Comparison of ENCODE assay signal across 21 mouse cellular contexts in genomic region chr5:124082447-124082846, GRCm38 (mm10). TPM values are rescaled to one million over a fixed set of nuclear protein-coding genes. Genes with fewer than 3 reads are reported as not detected.
DNase-seq lines count a peak whose midpoint lies in the region; ATAC-seq and TF ChIP-seq lines count a peak whose summit lies in the region.
"Had no signal": no experiment of that assay in that cellular context is flagged by ENCODE, and none has a peak within 500 bp of the region (broad histone marks: within the 10 kb centered on the region; RNA-seq: fewer than 3 reads in every experiment).

No protein-coding gene starts in this region.

- TF ChIP-seq CTCF in lung, postnatal 0 days (IDR thresholded peaks at IDR 0.05), result peak; percentile 64
- peak; percentile 1 for TF ChIP-seq CTCF in ES-Bruce4 (IDR thresholded peaks at IDR 0.05; ENCODE audit: low read depth, low read length)

- no peak overlapping the region for H3K27ac ChIP-seq in hindbrain, embryonic 13.5 days
- no peak overlapping the region for H3K27ac ChIP-seq in hindbrain, embryonic 16.5 days (ENCODE audit: low read depth, low read length)
- H3K27ac ChIP-seq in lung, postnatal 0 days (ENCODE audit: low read length), result no peak overlapping the region
- no peak overlapping the region for H3K27ac ChIP-seq in ES-Bruce4 (ENCODE audit: insufficient read depth, low read length)
- H3K27ac ChIP-seq: embryonic facial prominence, embryonic 13.5 days; forebrain, embryonic 15.5 days; left cerebral cortex, adult 2 months; liver, embryonic 13.5 days; neural tube, embryonic 13.5 days had no signal

- H3K4me1 ChIP-seq in hindbrain, embryonic 13.5 days (replicated peaks), result peaks cover 29% of the 10 kb centered on the region
- H3K4me1 ChIP-seq in hindbrain, embryonic 16.5 days (ENCODE audit: control insufficient read depth, insufficient read depth, low read depth, low read length), result no peaks in the 10 kb centered on the region; the same call in none of the 2 replicates
- no peaks in the 10 kb centered on the region for H3K4me1 ChIP-seq in lung, postnatal 0 days (ENCODE audit: insufficient read depth, low read depth, low read length)
- no peaks in the 10 kb centered on the region for H3K4me1 ChIP-seq in ES-Bruce4 (ENCODE audit: control insufficient read depth, insufficient read depth, low read length)

- TF ChIP-seq POLR2A in ES-Bruce4 (IDR thresholded peaks at IDR 0.05; ENCODE audit: insufficient read depth, low read length), result no peak

- no peak for ATAC-seq in hindbrain, embryonic 13.5 days (ENCODE audit: low FRiP score)
- no peak for ATAC-seq in hindbrain, embryonic 16.5 days
- peak; percentile 32 for ATAC-seq in lung, postnatal 0 days
- ATAC-seq: forebrain, embryonic 15.5 days had no signal

- H3K4me3 ChIP-seq in hindbrain, embryonic 13.5 days, result no peak overlapping the region
- H3K4me3 ChIP-seq in hindbrain, embryonic 16.5 days (ENCODE audit: low read length), result no peak overlapping the region
- no peak overlapping the region for H3K4me3 ChIP-seq in lung, postnatal 0 days (ENCODE audit: low read depth, low read length)
- H3K4me3 ChIP-seq in ES-Bruce4 (ENCODE audit: low read depth, low read length), result no peak overlapping the region
- H3K4me3 ChIP-seq: embryonic facial prominence, embryonic 13.5 days; forebrain, embryonic 15.5 days; left cerebral cortex, adult 2 months; liver, embryonic 13.5 days; neural tube, embryonic 13.5 days had no signal

- H3K9me3 ChIP-seq in hindbrain, embryonic 13.5 days, result no peaks in the 10 kb centered on the region
- no peaks in the 10 kb centered on the region for H3K9me3 ChIP-seq in hindbrain, embryonic 16.5 days (ENCODE audit: control insufficient read depth, low read length)
- no peaks in the 10 kb centered on the region for H3K9me3 ChIP-seq in lung, postnatal 0 days (ENCODE audit: low read length)
- no peaks in the 10 kb centered on the region for H3K9me3 ChIP-seq in ES-Bruce4 (replicated peaks; ENCODE audit: control insufficient read depth, insufficient read depth, low read length, poor library complexity, severe bottlenecking)
- H3K9me3 ChIP-seq: embryonic facial prominence, embryonic 13.5 days; forebrain, embryonic 15.5 days; liver, embryonic 13.5 days; neural tube, embryonic 13.5 days had no signal

- DNase-seq in lung, postnatal 0 days (ENCODE audit: low spot score), result no peak
- no peak for DNase-seq in lung, postnatal 14 days
- DNase-seq in natural killer cell, adult 2 months (ENCODE audit: low spot score in 2 of 2), result peak; percentile 26 to 50
- DNase-seq in cerebellum, adult 11 months, result no peak
- DNase-seq: adrenal gland, postnatal 14 days; cerebellum, postnatal 10 days; gastrocnemius, postnatal 36 days; heart, postnatal 36 days; kidney, adult 2 months; kidney, postnatal 25 days; liver, embryonic 13.5 days; right cerebral cortex, adult 18-20 months; thymus, postnatal 14 days had no signal

- H3K9ac ChIP-seq in hindbrain, embryonic 13.5 days, result peak overlapping the region; percentile 29; the same call in 1 of the 2 replicates
- H3K9ac ChIP-seq in hindbrain, embryonic 16.5 days (ENCODE audit: low read depth, low read length), result no peak overlapping the region
- H3K9ac ChIP-seq in lung, postnatal 0 days (replicated peaks; ENCODE audit: low read depth), result no peak overlapping the region
- H3K9ac ChIP-seq in ES-Bruce4 (ENCODE audit: low read depth, poor library complexity, severe bottlenecking), result no peak overlapping the region
- H3K9ac ChIP-seq: embryonic facial prominence, embryonic 13.5 days; forebrain, embryonic 15.5 days; liver, embryonic 13.5 days; neural tube, embryonic 13.5 days had no signal

- no peak for TF ChIP-seq EP300 in lung, postnatal 0 days (IDR thresholded peaks at IDR 0.05)
- no peak for TF ChIP-seq EP300 in ES-Bruce4 (IDR thresholded peaks at IDR 0.05; ENCODE audit: insufficient read depth, low read depth, low read length)

- no peak overlapping the region for H3K4me2 ChIP-seq in hindbrain, embryonic 13.5 days
- no peak overlapping the region for H3K4me2 ChIP-seq in hindbrain, embryonic 16.5 days (ENCODE audit: low read length)
- H3K4me2 ChIP-seq in lung, postnatal 0 days (replicated peaks; ENCODE audit: low read depth, low read length), result no peak overlapping the region
- H3K4me2 ChIP-seq: embryonic facial prominence, embryonic 13.5 days; forebrain, embryonic 15.5 days; liver, embryonic 13.5 days; midbrain, embryonic 11.5 days; neural tube, embryonic 13.5 days had no signal

- H3K27me3 ChIP-seq in hindbrain, embryonic 13.5 days, result 0 out of 2 replicates have a peak, but pooled peaks cover 7% of the 10 kb centered on the region
- H3K27me3 ChIP-seq in hindbrain, embryonic 16.5 days (replicated peaks; ENCODE audit: control insufficient read depth, insufficient read depth, low read length), result no peaks in the 10 kb centered on the region
- no peaks in the 10 kb centered on the region for H3K27me3 ChIP-seq in lung, postnatal 0 days (replicated peaks; ENCODE audit: insufficient read depth, low read length)
- H3K27me3 ChIP-seq in ES-Bruce4 (ENCODE audit: control insufficient read depth, insufficient read depth, low read length, poor library complexity, severe bottlenecking), result no peaks in the 10 kb centered on the region
- H3K27me3 ChIP-seq: embryonic facial prominence, embryonic 13.5 days; forebrain, embryonic 15.5 days; liver, embryonic 13.5 days had no signal

- WGBS in hindbrain, embryonic 13.5 days, result 85% methylated on average over 10 of the region's 10 CpGs
- WGBS in hindbrain, embryonic 16.5 days, result 88% methylated on average over 10 of the region's 10 CpGs
- 54% methylated on average over 10 of the region's 10 CpGs for WGBS in lung, postnatal 0 days

- no peaks in the 10 kb centered on the region for H3K36me3 ChIP-seq in hindbrain, embryonic 13.5 days
- no peaks in the 10 kb centered on the region for H3K36me3 ChIP-seq in hindbrain, embryonic 16.5 days (ENCODE audit: control insufficient read depth, insufficient read depth, low read length)
- H3K36me3 ChIP-seq in lung, postnatal 0 days (ENCODE audit: insufficient read depth, low read length), result no peaks in the 10 kb centered on the region
- H3K36me3 ChIP-seq in ES-Bruce4 (ENCODE audit: control insufficient read depth, insufficient read depth, low read length, poor library complexity, severe bottlenecking), result no peaks in the 10 kb centered on the region
- H3K36me3 ChIP-seq: embryonic facial prominence, embryonic 13.5 days; forebrain, embryonic 15.5 days; liver, embryonic 13.5 days; neural tube, embryonic 13.5 days had no signal

RNA-seq across cellular contexts. Expression of gene Abcb9, which starts 13.2 kb away (rescaled TPM):
- polyA plus RNA-seq in hindbrain, embryonic 13.5 days (2015; fragmentation: Nextera tagmentation; extraction: Ambion mirVana), result 7.1 and 8.3 TPM in 2 replicates
- 27.2 and 28.1 TPM in 2 replicates for polyA plus RNA-seq in hindbrain, embryonic 16.5 days (2015; fragmentation: Nextera tagmentation; extraction: Ambion mirVana)
- polyA plus RNA-seq in lung, postnatal 0 days (2015; fragmentation: Nextera tagmentation; extraction: Ambion mirVana), result 2.6 and 3.1 TPM in 2 replicates
- polyA plus RNA-seq in ES-Bruce4 (2011; ENCODE audit: insufficient read depth, insufficient read length, low read depth, missing spikeins), result 0.49 and 0.79 TPM in 2 replicates

RNA-seq across cellular contexts. Expression of gene Ogfod2, which starts 29.6 kb away (rescaled TPM):
- polyA plus RNA-seq in hindbrain, embryonic 13.5 days (2015; fragmentation: Nextera tagmentation; extraction: Ambion mirVana), result 29.4 and 34.0 TPM in 2 replicates
- polyA plus RNA-seq in hindbrain, embryonic 16.5 days (2015; fragmentation: Nextera tagmentation; extraction: Ambion mirVana), result 41.9 and 44.2 TPM in 2 replicates
- 27.4 and 29.4 TPM in 2 replicates for polyA plus RNA-seq in lung, postnatal 0 days (2015; fragmentation: Nextera tagmentation; extraction: Ambion mirVana)
- polyA plus RNA-seq in ES-Bruce4 (2011; ENCODE audit: insufficient read depth, insufficient read length, low read depth, missing spikeins), result 4.6 and 6.0 TPM in 2 replicates

RNA-seq across cellular contexts. Expression of gene Arl6ip4, which starts 33.4 kb away (rescaled TPM):
- 71.7 and 75.1 TPM in 2 replicates for polyA plus RNA-seq in hindbrain, embryonic 13.5 days (2015; fragmentation: Nextera tagmentation; extraction: Ambion mirVana)
- polyA plus RNA-seq in hindbrain, embryonic 16.5 days (2015; fragmentation: Nextera tagmentation; extraction: Ambion mirVana), result 75.3 and 81.1 TPM in 2 replicates
- polyA plus RNA-seq in lung, postnatal 0 days (2015; fragmentation: Nextera tagmentation; extraction: Ambion mirVana), result 92.2 and 99.7 TPM in 2 replicates
- 73.7 and 82.5 TPM in 2 replicates for polyA plus RNA-seq in ES-Bruce4 (2011; ENCODE audit: insufficient read depth, insufficient read length, low read depth, missing spikeins)

RNA-seq across cellular contexts. Expression of gene Vps37b, which starts 50.4 kb away (rescaled TPM):
- 79.3 and 84.7 TPM in 2 replicates for polyA plus RNA-seq in hindbrain, embryonic 13.5 days (2015; fragmentation: Nextera tagmentation; extraction: Ambion mirVana)
- 70.9 and 81.1 TPM in 2 replicates for polyA plus RNA-seq in hindbrain, embryonic 16.5 days (2015; fragmentation: Nextera tagmentation; extraction: Ambion mirVana)
- 28.5 and 31.0 TPM in 2 replicates for polyA plus RNA-seq in lung, postnatal 0 days (2015; fragmentation: Nextera tagmentation; extraction: Ambion mirVana)
- 11.2 and 11.9 TPM in 2 replicates for polyA plus RNA-seq in ES-Bruce4 (2011; ENCODE audit: insufficient read depth, insufficient read length, low read depth, missing spikeins)

Comparison
In these comparisons a context has a peak if more than half of its experiments do, and no peak if none do; other contexts are left out.
1. DNase-seq: peak in natural killer cell, adult 2 months (2 of 2); none in lung, postnatal 0 days (single experiment), lung, postnatal 14 days (single experiment) and cerebellum, adult 11 months (single experiment).